Comparison of ENCODE assay signal across 21 mouse cellular contexts in genomic region chr3:88746139-88746870, GRCm38 (mm10). TPM values are rescaled to one million over a fixed set of nuclear protein-coding genes. Genes with fewer than 3 reads are reported as not detected.
DNase-seq lines count a peak whose midpoint lies in the region; ATAC-seq and TF ChIP-seq lines count a peak whose summit lies in the region.
"Had no signal": no experiment of that assay in that cellular context is flagged by ENCODE, and none has a peak within 500 bp of the region (broad histone marks: within the 10 kb centered on the region; RNA-seq: fewer than 3 reads in every experiment).

No protein-coding gene starts in this region.

- peak overlapping the region; percentile 88 for H3K27ac ChIP-seq in bone marrow macrophage, adult 2 months (ENCODE audit: insufficient read depth, low read depth, low read length)
- peak overlapping the region; percentile 85 for H3K27ac ChIP-seq in macrophage
- H3K27ac ChIP-seq in forebrain, embryonic 13.5 days = no peak overlapping the region; the same call in 1 of the 2 replicates
- H3K27ac ChIP-seq: embryonic facial prominence, embryonic 13.5 days; forebrain, embryonic 12.5 days; heart, embryonic 10.5 days; hindbrain, embryonic 15.5 days; kidney, embryonic 15.5 days; limb, embryonic 13.5 days; liver, embryonic 12.5 days; midbrain, embryonic 10.5 days had no signal

- H3K4me3 ChIP-seq in bone marrow macrophage, adult 2 months (ENCODE audit: insufficient read depth, low read length) = peak overlapping the region; percentile 39
- no peak overlapping the region for H3K4me3 ChIP-seq in macrophage (ENCODE audit: inconsistent target)
- no peak overlapping the region for H3K4me3 ChIP-seq in forebrain, embryonic 13.5 days
- H3K4me3 ChIP-seq: embryonic facial prominence, embryonic 13.5 days; erythroblast, embryonic 14.5 days; forebrain, embryonic 12.5 days; heart, embryonic 10.5 days; hindbrain, embryonic 15.5 days; kidney, embryonic 15.5 days; limb, embryonic 13.5 days; liver, embryonic 12.5 days; midbrain, embryonic 10.5 days had no signal

- no peak for TF ChIP-seq POLR2A in bone marrow macrophage, adult 2 months (IDR thresholded peaks at IDR 0.05; ENCODE audit: borderline replicate concordance, low read depth, low read length)

- no peak overlapping the region for H3K4me2 ChIP-seq in forebrain, embryonic 13.5 days
- H3K4me2 ChIP-seq: embryonic facial prominence, embryonic 13.5 days; forebrain, embryonic 12.5 days; hindbrain, embryonic 15.5 days; kidney, embryonic 15.5 days; limb, embryonic 13.5 days; liver, embryonic 12.5 days had no signal

- H3K9ac ChIP-seq in forebrain, embryonic 13.5 days = no peak overlapping the region
- H3K9ac ChIP-seq: embryonic facial prominence, embryonic 13.5 days; forebrain, embryonic 12.5 days; hindbrain, embryonic 15.5 days; kidney, embryonic 15.5 days; limb, embryonic 13.5 days; liver, embryonic 12.5 days had no signal

- 70% methylated on average over 11 of the region's 15 CpGs for WGBS in macrophage (ENCODE audit: missing documents)
- 92% methylated on average over 15 of the region's 15 CpGs for WGBS in forebrain, embryonic 13.5 days

- H3K36me3 ChIP-seq in macrophage (ENCODE audit: inconsistent target) = no peaks in the 10 kb centered on the region
- H3K36me3 ChIP-seq in forebrain, embryonic 13.5 days (ENCODE audit: poor library complexity, severe bottlenecking) = peaks cover 96% of the 10 kb centered on the region
- H3K36me3 ChIP-seq: liver, embryonic 12.5 days had no signal

- H3K79me2 ChIP-seq in macrophage (ENCODE audit: inconsistent target) = no peaks in the 10 kb centered on the region

- H3K27me3 ChIP-seq in forebrain, embryonic 13.5 days = no peaks in the 10 kb centered on the region
- H3K27me3 ChIP-seq: embryonic facial prominence, embryonic 13.5 days; forebrain, embryonic 12.5 days; hindbrain, embryonic 15.5 days; kidney, embryonic 15.5 days; limb, embryonic 13.5 days; liver, embryonic 12.5 days had no signal

- DNase-seq in lung, postnatal 10 days = peak; percentile 58
- DNase-seq in lung, postnatal 14 days = no peak
- no peak for DNase-seq in left cerebral cortex, adult 9 months (ENCODE audit: low spot score in 2 of 2)
- DNase-seq in cerebellum, adult 9-10 months = no peak
- DNase-seq: cerebellum, adult 11-12 months; cerebellum, postnatal 36 days; embryo, embryonic 11 days; gastrocnemius, postnatal 36 days; heart, postnatal 36 days had no signal

- ATAC-seq in forebrain, embryonic 13.5 days = no peak

- H3K9me3 ChIP-seq in forebrain, embryonic 13.5 days (replicated peaks) = peaks cover 23% of the 10 kb centered on the region
- H3K9me3 ChIP-seq: liver, embryonic 12.5 days had no signal

- no peak for TF ChIP-seq CTCF in bone marrow macrophage, adult 2 months (IDR thresholded peaks at IDR 0.05; ENCODE audit: low read depth, low read length)

- peaks cover 34% of the 10 kb centered on the region for H3K4me1 ChIP-seq in bone marrow macrophage, adult 2 months (ENCODE audit: control insufficient read depth, insufficient read depth, low read length)
- no peaks in the 10 kb centered on the region for H3K4me1 ChIP-seq in forebrain, embryonic 13.5 days
- H3K4me1 ChIP-seq: embryonic facial prominence, embryonic 13.5 days; forebrain, embryonic 12.5 days; heart, embryonic 10.5 days; hindbrain, embryonic 15.5 days; kidney, embryonic 15.5 days; limb, embryonic 13.5 days; midbrain, embryonic 10.5 days had no signal

RNA-seq across cellular contexts. Expression of gene Syt11, which starts 28.7 kb away (rescaled TPM):
- 12.1 and 13.5 TPM in 2 replicates for polyA plus RNA-seq in bone marrow macrophage, adult 2 months (2012; ENCODE audit: insufficient read depth, insufficient read length, missing spikeins)
- total RNA-seq in macrophage (2018; cell fraction: chromatin; rRNA removed) = 1 to 10 TPM in 23 of 26 experiments, under 1 TPM in 3; 0.34 to 9.5 (median 2.6) TPM
- total RNA-seq in macrophage (2018; cell fraction: cytosol; rRNA removed) = 10 to 100 TPM in 4 of 26 experiments, 1 to 10 TPM in 22; 5.2 to 11.7 (median 8.2) TPM
- 10 to 100 TPM in 10 of 26 experiments, 1 to 10 TPM in 16; 2.4 to 20.5 (median 9.3) TPM for total RNA-seq in macrophage (2018; cell fraction: nucleus; rRNA removed)
- 6.1 to 6.8 TPM (median 6.2 TPM) in 3 replicates for polyA plus RNA-seq in macrophage (2018)
- 218 and 237 TPM in 2 replicates for polyA plus RNA-seq in forebrain, embryonic 13.5 days (2015; fragmentation: Nextera tagmentation; extraction: Ambion mirVana)

RNA-seq across cellular contexts. Expression of gene Rit1, which starts 29.7 kb away (rescaled TPM):
- 100 and 110 TPM in 2 replicates for polyA plus RNA-seq in bone marrow macrophage, adult 2 months (2012; ENCODE audit: insufficient read depth, insufficient read length, missing spikeins)
- 10 to 100 TPM; 12.0 to 87.7 (median 38.8) TPM for total RNA-seq in macrophage (2018; cell fraction: chromatin; rRNA removed)
- 100 to 1,000 TPM in 1 of 26 experiments, 10 to 100 TPM in 25; 33.3 to 101 (median 76.8) TPM for total RNA-seq in macrophage (2018; cell fraction: cytosol; rRNA removed)
- total RNA-seq in macrophage (2018; cell fraction: nucleus; rRNA removed) = 10 to 100 TPM; 17.8 to 72.3 (median 36.9) TPM
- polyA plus RNA-seq in macrophage (2018) = 63.4 to 99.3 TPM (median 90.4 TPM) in 3 replicates
- polyA plus RNA-seq in forebrain, embryonic 13.5 days (2015; fragmentation: Nextera tagmentation; extraction: Ambion mirVana) = 49.5 and 52.6 TPM in 2 replicates

Comparison
In these comparisons a context has a peak if more than half of its experiments do, and no peak if none do; other contexts are left out.
1. RNA of gene Syt11, which starts 28.7 kb away (polyA plus RNA-seq): 218 to 237 TPM in forebrain, embryonic 13.5 days; 12.1 to 13.5 TPM in bone marrow macrophage, adult 2 months and 6.1 to 6.8 TPM in macrophage; every median in the first group is over 10 times any median in the second.